Mouse (Mus musculus): ENCODE results near the gene Bag2.

GRCm38 (mm10) chr1:33717636-33718035 lies 40.0 kb downstream of the Bag2 start:
- no peak for TF ChIP-seq POLR2A (IDR thresholded peaks at IDR 0.05; ENCODE audit: control insufficient read depth, low read depth, low read length)
- TF ChIP-seq CTCF (IDR thresholded peaks at IDR 0.05; ENCODE audit: control insufficient read depth, insufficient read depth, insufficient replicate concordance, low read depth, low read length) = no peak
